Mouse (Mus musculus): ENCODE data around the gene Il1f6. TPM values are rescaled to one million over a fixed set of nuclear protein-coding genes. Genes with fewer than 3 reads are reported as not detected.

Gene Il1f6
- polyA plus RNA-seq (2012), result not detected in 2 replicates

GRCm38 (mm10) chr2:24215118-24215517 is at the start of gene Il1f6:
Il1f6 (plus strand) TSS chr2:24215418.

GRCm38 (mm10) chr2:24186176-24186575 is 29.0 kb upstream of the Il1f6 start, which contains the start of gene Il1f9:
Il1f9 (plus strand) TSS chr2:24186476.

Other genes starting within 250 kb of the Il1f6 start
- 0.22 and 0.31 TPM in 2 replicates for gene Hnmt, start 166.0 kb upstream of the Il1f6 start, polyA plus RNA-seq (2012)
- gene Tbpl2, start 118.8 kb upstream of the Il1f6 start, polyA plus RNA-seq (2012), result not detected in 2 replicates
- gene Il1f8, start 62.3 kb upstream of the Il1f6 start, polyA plus RNA-seq (2012), result not detected in 2 replicates
- gene Il1f9, start 28.9 kb upstream of the Il1f6 start, polyA plus RNA-seq (2012), result 0.06 and 0.20 TPM in 2 replicates
- 0.18 TPM in 1 of 2 replicates, not detected in the other for gene Il1f5, start 61.5 kb downstream of the Il1f6 start, polyA plus RNA-seq (2012)
- not detected in 2 replicates for gene Il1f10, start 75.8 kb downstream of the Il1f6 start, polyA plus RNA-seq (2012)
- 0.09 TPM in 2 replicates for gene Il1rn, start 121.4 kb downstream of the Il1f6 start, polyA plus RNA-seq (2012)
- 35.7 and 39.6 TPM in 2 replicates for gene Psd4, start 152.2 kb downstream of the Il1f6 start, polyA plus RNA-seq (2012)